Mouse (Mus musculus) testis, adult 2 months (tissue): ENCODE data around the gene Hat1.

Experiments
- CTCF ChIP-seq: fragments of 200-500 bp; IDR thresholded peaks from 2 replicates; pipeline ENCODE4 v1.5.1; 2012; ENCODE audit warnings: low read depth, mild to moderate bottlenecking, inconsistent platforms, low read length, moderate library complexity; ENCODE audit not compliant: control insufficient read depth, insufficient read depth, insufficient replicate concordance
- POLR2A ChIP-seq: fragments of 200-500 bp; IDR thresholded peaks from 2 replicates; pipeline ENCODE4 v1.6.1; 2012; ENCODE audit warnings: low read depth, mild to moderate bottlenecking, inconsistent platforms, low read length, moderate library complexity; ENCODE audit not compliant: control insufficient read depth

DNA sequence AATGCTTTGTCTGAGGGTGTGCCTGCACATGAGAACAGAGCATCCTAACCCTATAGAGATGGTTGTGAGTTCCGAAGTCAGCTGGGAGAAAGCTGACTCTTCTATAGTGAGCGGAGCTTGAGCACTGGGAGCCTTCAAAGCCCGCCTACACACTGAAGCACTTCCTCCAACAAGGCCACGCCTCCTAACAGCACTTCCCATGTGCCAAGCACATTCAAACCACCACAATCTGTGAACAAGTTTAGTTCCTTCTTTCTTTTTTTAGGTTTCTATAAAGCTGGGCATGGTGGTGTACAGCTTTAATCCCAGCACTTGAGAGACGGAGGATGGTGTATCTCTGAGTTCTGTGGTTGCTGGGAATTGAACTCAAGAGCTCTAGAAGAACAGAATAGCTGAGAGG, 11.3 kb upstream of the Hat1 start:
- TF ChIP-seq CTCF: no peak
- TF ChIP-seq POLR2A: no peak
